Mouse (Mus musculus) gastrocnemius, adult 2 months (tissue): ENCODE data around the gene Unc13d. TPM values are rescaled to one million over a fixed set of nuclear protein-coding genes. Genes with fewer than 3 reads are reported as not detected.

ENCODE experiments used
- DNase-seq: peaks from one replicate; pipeline ENCODE4 v3.0.0; 2022
- H3K27ac ChIP-seq: fragments of 200-600 bp; 2 replicates; pipeline ENCODE4 v1.8.1; 2022; ENCODE audit warnings: mild to moderate bottlenecking
- H3K4me3 ChIP-seq: fragments of 200-600 bp; 2 replicates; pipeline ENCODE4 v1.8.1; 2022; ENCODE audit warnings: mild to moderate bottlenecking, moderate library complexity
- CTCF ChIP-seq: fragments of 200-600 bp; IDR thresholded peaks from 2 replicates; pipeline ENCODE4 v1.8.1; 2022; ENCODE audit warnings: antibody characterized with exemption, mild to moderate bottlenecking, moderate library complexity
- intact Hi-C: fragments of 180-260 bp; cut with DNase I; formaldehyde crosslinking; loops from one replicate; pipeline ENCODE4 v1.15.1; 2025
- total RNA-seq, 2 experiments: library from RNA; stranded (reverse); gene quantifications; 2 replicates each; pipeline ENCODE4 v1.2.3; 2021

Gene Unc13d
- total RNA-seq, 2 experiments from 2014 or later = 0.13 to 0.50 TPM

DNA sequence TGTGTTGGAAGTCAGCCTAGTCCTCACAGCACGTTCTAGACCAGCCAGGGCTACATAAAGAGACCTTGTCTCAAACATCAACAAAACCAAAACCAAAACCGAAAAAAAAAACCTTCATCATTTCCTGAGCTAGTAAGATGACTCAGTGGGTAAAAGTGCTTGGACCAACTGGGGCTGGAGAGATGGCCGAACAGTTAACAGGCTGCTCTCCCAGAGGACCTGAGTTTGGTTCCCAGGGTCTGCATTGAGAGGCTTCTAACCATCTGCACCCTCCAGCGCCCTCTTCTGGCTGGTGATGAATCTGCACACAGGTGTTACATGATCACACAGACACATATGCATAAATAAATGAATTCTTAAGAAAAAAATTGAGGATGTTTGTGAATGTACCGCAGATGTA lies 6.3 kb downstream of the Unc13d start:
- peak; percentile 45 for TF ChIP-seq CTCF
- intact Hi-C loops = no loop called here
- no peak overlapping the region for H3K27ac ChIP-seq
- no peak overlapping the region for H3K4me3 ChIP-seq
- peak; percentile 22 for DNase-seq

DNA sequence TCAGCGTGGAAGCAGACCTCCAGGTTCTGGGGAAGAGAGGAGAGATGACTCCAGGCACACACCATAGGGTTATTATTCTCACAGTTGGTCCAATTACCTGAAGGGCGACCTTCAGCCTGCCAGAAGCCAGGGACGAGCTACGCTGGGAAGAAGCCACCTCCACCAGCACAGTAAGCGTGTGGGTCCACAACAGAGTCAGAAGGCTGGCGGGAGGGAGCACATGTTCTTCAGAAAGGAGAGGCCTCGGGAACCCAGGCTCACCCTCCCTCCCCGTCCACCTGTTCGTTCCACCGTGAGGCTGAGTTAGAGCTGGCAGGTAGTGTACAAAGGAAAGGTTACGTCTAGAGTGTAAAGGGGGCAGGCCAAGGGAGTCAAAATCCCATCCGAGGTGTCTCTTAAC lies 12.4 kb downstream of the Unc13d start:
- Histone ChIP-seq H3K4me3 (no peak overlapping the region), H3K27ac (no peak overlapping the region)
- no peak for TF ChIP-seq CTCF
- no peak for DNase-seq
- intact Hi-C loops = no loop called here

- Histone ChIP-seq H3K27ac (no peak overlapping the region), H3K4me3 (no peak overlapping the region)
- DNase-seq = no peak
- intact Hi-C loops = no loop called here
- TF ChIP-seq CTCF = no peak
Observed at GRCm38 (mm10) chr11:116064187-116064867, 13.4 kb downstream of the Unc13d start.

GRCm38 (mm10) chr11:116063562-116063961 lies 14.2 kb downstream of the Unc13d start:
- DNase-seq = no peak
- intact Hi-C loops = loop anchor here (2.0 kb wide), 1 partner anchor 27 kb away; no protein-coding TSS in a partner anchor
- TF ChIP-seq CTCF = no peak
- Histone ChIP-seq H3K27ac (no peak overlapping the region), H3K4me3 (no peak overlapping the region)

DNA sequence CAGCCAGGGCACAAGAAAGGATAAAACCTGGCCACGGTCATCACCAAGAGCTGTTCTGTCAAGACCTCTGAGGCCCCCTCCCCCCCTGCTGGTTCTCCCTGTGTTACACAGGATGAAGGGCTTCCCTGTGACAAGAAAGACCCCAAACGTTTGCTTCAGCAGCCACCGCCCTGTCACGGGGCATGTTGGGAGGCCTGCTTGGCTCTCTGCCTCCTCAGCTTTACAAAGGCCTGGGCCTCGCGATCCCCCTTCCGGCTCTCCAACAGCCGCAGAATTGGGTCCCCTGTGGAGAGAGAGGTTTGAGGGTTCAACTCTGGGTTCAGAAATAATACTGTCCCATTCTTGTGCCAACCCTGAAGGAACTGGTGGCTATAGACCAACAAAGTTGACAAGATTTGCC lies 15.2 kb downstream of the Unc13d start:
- no peak overlapping the region for H3K27ac ChIP-seq
- H3K4me3 ChIP-seq = no peak overlapping the region
- intact Hi-C loops = loop anchor here (2.0 kb wide), 1 partner anchor 26 kb away; no protein-coding TSS in a partner anchor
- no peak for DNase-seq
- no peak for TF ChIP-seq CTCF

DNA sequence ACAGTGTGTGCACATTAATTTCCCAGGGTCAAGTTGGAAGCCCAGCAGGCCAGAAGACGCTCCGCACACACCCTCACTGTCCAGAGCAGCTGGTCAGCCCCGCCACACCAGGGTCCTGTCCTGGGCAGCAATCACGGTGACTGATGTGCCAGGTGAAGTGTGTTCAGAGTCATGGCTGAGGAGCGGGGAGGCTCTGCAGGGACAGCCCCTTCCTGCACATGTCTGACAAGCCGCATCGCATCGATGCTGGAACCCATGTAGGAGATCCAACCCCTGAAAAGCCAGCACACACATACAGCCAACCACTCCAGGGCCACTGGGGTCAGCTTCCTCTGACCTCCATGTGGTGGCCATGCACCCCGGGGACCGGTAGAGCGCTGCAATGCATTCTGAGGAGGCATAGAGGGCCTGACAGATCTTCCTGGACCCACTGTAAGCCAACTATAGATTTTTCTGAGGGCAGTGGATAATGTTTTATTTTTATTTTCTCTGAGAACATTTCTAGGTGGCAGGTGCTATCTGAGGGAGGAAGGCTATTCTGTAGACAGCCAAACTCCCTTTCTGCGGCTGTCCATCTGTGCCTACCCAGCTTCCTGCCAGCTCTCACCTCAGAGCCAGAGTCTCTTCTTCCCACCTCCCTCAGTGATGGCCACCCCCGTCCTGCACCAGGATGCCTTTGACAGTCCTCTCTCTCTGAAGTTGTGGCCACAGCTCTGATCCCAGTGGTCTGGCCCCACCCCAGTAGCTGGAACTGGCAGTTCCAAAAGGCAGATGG lies 15.9 kb downstream of the Unc13d start:
- no peak overlapping the region for H3K27ac ChIP-seq
- no peak for DNase-seq
- no peak for TF ChIP-seq CTCF
- no peak overlapping the region for H3K4me3 ChIP-seq
- intact Hi-C loops = loop anchor here (2.0 kb wide), 1 partner anchor 25 kb away; no protein-coding TSS in a partner anchor

DNA sequence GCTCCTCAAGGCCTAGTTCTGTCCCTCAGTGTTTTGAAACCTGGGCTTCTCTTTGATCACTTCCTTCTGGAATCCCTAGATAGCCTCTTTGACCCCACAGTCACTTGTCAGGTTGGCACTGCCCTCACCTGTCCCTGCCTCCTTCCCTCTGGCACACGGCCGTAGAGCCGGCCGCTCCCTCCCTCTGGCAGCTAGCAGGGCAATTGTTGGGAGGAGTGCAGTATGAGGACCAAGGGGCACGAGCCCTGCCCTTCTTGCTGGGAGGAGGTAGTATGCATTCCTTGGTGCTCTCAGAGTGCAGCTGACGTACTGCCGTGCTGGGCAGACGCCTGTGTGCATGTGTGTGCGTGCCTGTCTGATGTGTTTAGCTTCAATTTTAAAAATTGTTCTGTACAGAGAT lies 17.2 kb downstream of the Unc13d start:
- no peak overlapping the region for H3K4me3 ChIP-seq
- no peak overlapping the region for H3K27ac ChIP-seq
- TF ChIP-seq CTCF = no peak
- DNase-seq = no peak
- intact Hi-C loops = no loop called here

GRCm38 (mm10) chr11:116059691-116060025 lies 18.1 kb downstream of the Unc13d start:
- no peak for DNase-seq
- no peak for TF ChIP-seq CTCF
- intact Hi-C loops = no loop called here
- H3K4me3 ChIP-seq = no peak overlapping the region
- no peak overlapping the region for H3K27ac ChIP-seq

- no peak for TF ChIP-seq CTCF
- intact Hi-C loops = no loop called here
- H3K4me3 ChIP-seq = no peak overlapping the region
- DNase-seq = no peak
- no peak overlapping the region for H3K27ac ChIP-seq
Observed at GRCm38 (mm10) chr11:116058868-116059690, 18.7 kb downstream of the Unc13d start.

DNA sequence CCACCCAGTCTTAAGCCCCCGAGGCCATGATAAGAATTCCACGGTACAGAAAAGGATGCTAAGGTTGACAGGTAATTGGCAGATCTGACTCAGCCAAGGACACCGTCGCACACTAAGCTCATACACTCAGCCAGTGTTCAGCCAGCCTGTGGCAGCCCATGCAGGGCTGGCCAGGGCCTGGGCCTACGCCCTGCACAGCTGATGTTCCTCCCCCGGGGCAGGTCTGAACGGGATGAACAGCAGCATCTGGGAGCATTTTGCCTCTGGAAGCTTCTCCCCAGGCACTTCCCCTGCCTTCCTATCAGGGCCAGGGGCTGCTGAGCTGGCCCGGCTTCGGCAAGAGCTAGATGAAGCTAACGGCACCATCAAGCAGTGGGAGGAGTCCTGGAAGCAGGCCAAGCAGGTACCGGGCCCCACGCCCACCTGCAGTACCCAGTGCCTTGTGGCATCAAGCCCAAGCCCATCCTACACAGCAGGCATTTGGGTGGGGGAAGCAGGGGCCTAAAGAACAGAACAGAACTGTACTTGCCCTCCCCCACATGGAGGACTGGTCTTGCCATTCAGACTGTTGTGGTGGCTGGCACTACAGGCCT lies 19.6 kb downstream of the Unc13d start:
- Histone ChIP-seq H3K27ac (no peak overlapping the region), H3K4me3 (no peak overlapping the region)
- no peak for TF ChIP-seq CTCF
- intact Hi-C loops = no loop called here
- no peak for DNase-seq

GRCm38 (mm10) chr11:116057237-116057881 lies 20.4 kb downstream of the Unc13d start:
- Histone ChIP-seq H3K4me3 (no peak overlapping the region), H3K27ac (no peak overlapping the region)
- no peak for TF ChIP-seq CTCF
- intact Hi-C loops = no loop called here
- no peak for DNase-seq

GRCm38 (mm10) chr11:116055873-116056272 lies 21.9 kb downstream of the Unc13d start:
- intact Hi-C loops = no loop called here
- Histone ChIP-seq H3K27ac (no peak overlapping the region), H3K4me3 (no peak overlapping the region)
- no peak for TF ChIP-seq CTCF
- DNase-seq = no peak
